Mouse (Mus musculus): ENCODE measurements around the gene Ttc23. TPM values are rescaled to one million over a fixed set of nuclear protein-coding genes. Genes with fewer than 3 reads are reported as not detected.

The Ttc23 gene
- polyA plus RNA-seq, 1 experiment, result 5.3 TPM

DNA sequence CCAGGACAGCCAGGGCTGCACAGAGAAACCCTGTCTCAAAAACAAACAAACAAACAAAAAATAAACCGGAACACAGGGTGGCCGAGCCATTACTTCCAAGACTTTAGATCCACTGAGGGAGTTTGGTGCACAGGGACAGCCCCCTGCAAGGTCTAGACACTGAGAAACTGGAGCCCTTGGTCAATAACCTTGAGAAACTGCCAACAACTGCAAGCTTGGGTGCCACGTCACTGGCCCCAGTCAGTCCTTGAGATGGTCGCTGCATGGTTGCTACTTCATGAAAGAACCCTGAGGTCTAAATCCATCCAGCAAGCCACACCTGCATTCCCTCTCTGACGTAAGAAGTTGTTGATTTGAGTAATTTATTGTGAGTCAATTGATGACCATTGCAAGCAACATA lies 122.3 kb downstream of the Ttc23 start:
- no peak for DNase-seq
- Histone ChIP-seq H3K27me3 (ENCODE audit: control insufficient read depth, insufficient read depth, low read length) (no peaks in the 10 kb centered on the region), H3K27ac (ENCODE audit: insufficient read depth, low read length) (no peak overlapping the region), H3K4me1 (ENCODE audit: control insufficient read depth, insufficient read depth, low read length) (no peaks in the 10 kb centered on the region), H3K4me3 (replicated peaks; ENCODE audit: insufficient read depth, low read depth, low read length) (no peak overlapping the region)
- 94% methylated on average over 5 of the region's 5 CpGs for WGBS
- no peak for TF ChIP-seq POLR2A (IDR thresholded peaks at IDR 0.05; ENCODE audit: borderline replicate concordance, insufficient read depth, low read length)
- no peak for TF ChIP-seq CTCF (IDR thresholded peaks at IDR 0.05; ENCODE audit: borderline replicate concordance, insufficient read depth, low read depth, low read length)

GRCm38 (mm10) chr7:67772231-67772630 lies 125.0 kb downstream of the Ttc23 start:
- 86% methylated on average over 9 of the region's 9 CpGs for WGBS
- no peak overlapping the region for H3K4me3 ChIP-seq (replicated peaks; ENCODE audit: insufficient read depth, low read depth, low read length)
- DNase-seq, result no peak
- no peaks in the 10 kb centered on the region for H3K27me3 ChIP-seq (ENCODE audit: control insufficient read depth, insufficient read depth, low read length)
- TF ChIP-seq POLR2A (IDR thresholded peaks at IDR 0.05; ENCODE audit: borderline replicate concordance, insufficient read depth, low read length) (no peak), CTCF (IDR thresholded peaks at IDR 0.05; ENCODE audit: borderline replicate concordance, insufficient read depth, low read depth, low read length) (no peak)
- H3K27ac ChIP-seq (ENCODE audit: insufficient read depth, low read length), result no peak overlapping the region
- no peaks in the 10 kb centered on the region for H3K4me1 ChIP-seq (ENCODE audit: control insufficient read depth, insufficient read depth, low read length)

DNA sequence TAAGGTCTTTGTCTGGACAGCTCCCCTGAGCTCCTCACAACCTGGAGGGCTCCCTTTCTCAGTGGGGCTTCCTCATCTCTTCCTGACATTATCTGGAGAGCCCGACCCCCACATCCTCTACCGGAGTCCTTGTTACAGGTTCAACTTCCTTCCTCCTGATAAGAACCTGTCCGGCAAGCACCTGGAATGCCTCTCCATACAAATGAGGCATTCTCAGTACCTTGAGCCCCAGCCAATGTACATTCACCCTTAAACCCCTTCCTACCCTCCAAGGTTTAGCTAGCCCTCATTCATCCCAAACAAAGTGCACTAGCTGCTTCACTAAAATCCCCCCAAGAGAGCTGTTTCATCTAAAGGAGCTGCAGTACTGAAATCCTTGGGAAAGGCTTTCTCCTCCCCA lies 128.4 kb downstream of the Ttc23 start:
- no peak for DNase-seq
- WGBS, result 87% methylated on average over 3 of the region's 3 CpGs
- H3K4me1 ChIP-seq (ENCODE audit: control insufficient read depth, insufficient read depth, low read length), result no peaks in the 10 kb centered on the region
- TF ChIP-seq POLR2A (IDR thresholded peaks at IDR 0.05; ENCODE audit: borderline replicate concordance, insufficient read depth, low read length) (no peak), CTCF (IDR thresholded peaks at IDR 0.05; ENCODE audit: borderline replicate concordance, insufficient read depth, low read depth, low read length) (no peak)
- no peaks in the 10 kb centered on the region for H3K27me3 ChIP-seq (ENCODE audit: control insufficient read depth, insufficient read depth, low read length)
- H3K4me3 ChIP-seq (replicated peaks; ENCODE audit: insufficient read depth, low read depth, low read length), result no peak overlapping the region
- H3K27ac ChIP-seq (ENCODE audit: insufficient read depth, low read length), result no peak overlapping the region

GRCm38 (mm10) chr7:67776636-67777305 lies 129.6 kb downstream of the Ttc23 start:
- DNase-seq, result no peak
- WGBS, result 15% methylated on average over 12 of the region's 12 CpGs
- Histone ChIP-seq H3K27ac (ENCODE audit: insufficient read depth, low read length) (no peak overlapping the region), H3K27me3 (ENCODE audit: control insufficient read depth, insufficient read depth, low read length) (no peaks in the 10 kb centered on the region), H3K4me1 (ENCODE audit: control insufficient read depth, insufficient read depth, low read length) (no peaks in the 10 kb centered on the region), H3K4me3 (replicated peaks; ENCODE audit: insufficient read depth, low read depth, low read length) (no peak overlapping the region)
- TF ChIP-seq POLR2A (IDR thresholded peaks at IDR 0.05; ENCODE audit: borderline replicate concordance, insufficient read depth, low read length) (no peak), CTCF (IDR thresholded peaks at IDR 0.05; ENCODE audit: borderline replicate concordance, insufficient read depth, low read depth, low read length) (no peak)

DNA sequence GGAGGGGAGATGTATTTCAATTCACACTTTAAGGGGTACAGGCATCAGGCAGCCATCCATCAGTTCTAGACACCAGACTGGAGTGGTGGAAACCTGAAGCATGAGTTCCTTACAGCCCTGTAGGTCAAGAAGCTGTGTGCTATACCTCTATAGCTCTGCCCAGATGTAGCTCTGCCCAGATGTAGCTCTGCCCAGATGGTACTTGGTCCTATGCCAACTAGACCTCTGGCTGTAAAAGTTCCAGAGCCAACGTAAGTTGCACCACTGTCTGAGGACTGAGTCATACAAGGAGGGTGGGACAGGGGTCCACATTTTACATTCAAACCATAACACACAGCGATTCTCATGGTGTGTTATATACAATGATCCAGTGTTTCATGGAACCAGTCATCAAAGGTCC lies 140.7 kb downstream of the Ttc23 start:
- WGBS, result 73% methylated on average over 2 of the region's 2 CpGs
- no peaks in the 10 kb centered on the region for H3K4me1 ChIP-seq (ENCODE audit: control insufficient read depth, insufficient read depth, low read length)
- H3K4me3 ChIP-seq (replicated peaks; ENCODE audit: insufficient read depth, low read depth, low read length), result no peak overlapping the region
- no peaks in the 10 kb centered on the region for H3K27me3 ChIP-seq (ENCODE audit: control insufficient read depth, insufficient read depth, low read length)
- DNase-seq, result no peak
- no peak overlapping the region for H3K27ac ChIP-seq (ENCODE audit: insufficient read depth, low read length)
- TF ChIP-seq CTCF (IDR thresholded peaks at IDR 0.05; ENCODE audit: borderline replicate concordance, insufficient read depth, low read depth, low read length) (no peak), POLR2A (IDR thresholded peaks at IDR 0.05; ENCODE audit: borderline replicate concordance, insufficient read depth, low read length) (no peak)

DNA sequence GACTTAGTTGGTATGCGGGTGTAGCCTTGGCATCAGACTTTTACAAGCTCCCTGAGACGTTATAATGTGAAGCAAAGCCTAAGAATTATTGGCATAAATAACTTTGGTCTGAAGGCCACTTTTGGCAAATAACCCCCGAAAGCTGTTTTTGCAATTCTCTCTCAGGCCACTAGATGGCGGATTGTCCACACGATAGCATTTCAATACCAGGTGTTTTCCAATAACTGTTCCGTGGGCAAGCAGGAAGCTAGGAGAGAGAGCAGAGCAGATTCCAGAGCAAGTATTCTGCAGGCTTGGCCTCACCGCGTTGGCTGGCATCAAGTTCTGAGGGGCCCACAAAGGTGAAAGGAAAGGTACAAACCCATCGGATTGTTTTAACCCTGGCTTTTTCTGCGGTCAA lies 141.5 kb downstream of the Ttc23 start:
- no peak for TF ChIP-seq POLR2A (IDR thresholded peaks at IDR 0.05; ENCODE audit: borderline replicate concordance, insufficient read depth, low read length)
- peak; percentile 74 for TF ChIP-seq CTCF (IDR thresholded peaks at IDR 0.05; ENCODE audit: borderline replicate concordance, insufficient read depth, low read depth, low read length)
- Histone ChIP-seq H3K4me3 (replicated peaks; ENCODE audit: insufficient read depth, low read depth, low read length) (no peak overlapping the region), H3K27ac (ENCODE audit: insufficient read depth, low read length) (no peak overlapping the region), H3K27me3 (ENCODE audit: control insufficient read depth, insufficient read depth, low read length) (no peaks in the 10 kb centered on the region), H3K4me1 (ENCODE audit: control insufficient read depth, insufficient read depth, low read length) (no peaks in the 10 kb centered on the region)
- 14% methylated on average over 10 of the region's 10 CpGs for WGBS
- peak; percentile 60 to 72 for DNase-seq

DNA sequence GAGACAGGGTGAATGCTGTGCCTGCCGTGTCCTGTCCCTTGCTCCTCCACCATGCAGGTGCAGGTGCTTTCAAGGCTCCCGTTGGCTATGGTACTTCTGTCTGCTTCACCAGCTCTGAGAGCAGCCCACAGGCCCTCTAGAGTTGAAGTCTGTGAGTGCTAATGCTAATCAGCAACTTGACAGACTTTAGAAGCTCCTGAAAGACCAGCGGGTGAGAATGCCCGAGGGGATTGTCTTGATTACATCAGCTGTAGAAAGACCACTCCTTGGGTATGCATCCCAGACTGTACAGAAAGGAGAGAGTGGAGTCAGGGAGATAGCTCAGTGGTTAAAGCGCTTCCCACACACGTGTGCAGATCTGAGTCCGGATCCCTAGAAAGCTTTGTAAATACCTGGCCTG lies 144.0 kb downstream of the Ttc23 start:
- Histone ChIP-seq H3K27ac (ENCODE audit: insufficient read depth, low read length) (no peak overlapping the region), H3K27me3 (ENCODE audit: control insufficient read depth, insufficient read depth, low read length) (no peaks in the 10 kb centered on the region), H3K4me3 (replicated peaks; ENCODE audit: insufficient read depth, low read depth, low read length) (no peak overlapping the region), H3K4me1 (ENCODE audit: control insufficient read depth, insufficient read depth, low read length) (no peaks in the 10 kb centered on the region)
- TF ChIP-seq POLR2A (IDR thresholded peaks at IDR 0.05; ENCODE audit: borderline replicate concordance, insufficient read depth, low read length), result no peak
- no peak for TF ChIP-seq CTCF (IDR thresholded peaks at IDR 0.05; ENCODE audit: borderline replicate concordance, insufficient read depth, low read depth, low read length)
- WGBS, result 57% methylated on average over 7 of the region's 7 CpGs
- no peak for DNase-seq

DNA sequence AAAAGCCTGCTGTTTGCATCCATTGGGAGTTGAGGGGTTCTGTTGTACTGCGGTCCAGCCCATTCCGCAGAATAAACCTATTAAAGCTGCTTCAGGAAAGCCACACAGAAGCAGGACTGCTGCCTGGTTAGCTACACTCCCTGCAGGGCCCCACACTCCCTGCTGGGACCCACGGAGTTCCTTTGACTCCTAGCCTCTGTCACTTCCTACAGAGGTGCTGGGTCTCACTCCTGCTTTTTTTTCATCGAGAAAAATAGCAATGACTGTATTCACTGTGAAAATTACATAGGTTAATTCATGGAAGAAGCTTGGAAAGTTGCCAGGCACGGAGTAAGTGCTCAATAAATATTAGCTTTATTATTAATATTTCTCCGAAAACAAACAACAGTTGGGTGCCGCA lies 146.2 kb downstream of the Ttc23 start:
- H3K4me1 ChIP-seq (ENCODE audit: control insufficient read depth, insufficient read depth, low read length), result no peaks in the 10 kb centered on the region
- no peaks in the 10 kb centered on the region for H3K27me3 ChIP-seq (ENCODE audit: control insufficient read depth, insufficient read depth, low read length)
- 69% methylated on average over 7 of the region's 7 CpGs for whole genome bisulfite sequencing
- H3K27ac ChIP-seq (ENCODE audit: insufficient read depth, low read length), result no peak overlapping the region
- TF ChIP-seq CTCF (IDR thresholded peaks at IDR 0.05; ENCODE audit: borderline replicate concordance, insufficient read depth, low read depth, low read length) (no peak), POLR2A (IDR thresholded peaks at IDR 0.05; ENCODE audit: borderline replicate concordance, insufficient read depth, low read length) (no peak)
- H3K4me3 ChIP-seq (replicated peaks; ENCODE audit: insufficient read depth, low read depth, low read length), result no peak overlapping the region
- no peak for DNase-seq
